Mouse (Mus musculus): Measurements from ENCODE around the gene Mroh2a.

The Mroh2a gene

GRCm38 (mm10) chr1:88260604-88261377, 34.0 kb downstream of the Mroh2a start:
- no peak for DNase-seq

- peak; percentile 21 for DNase-seq
Measured at GRCm38 (mm10) chr1:88261706-88262105, 34.9 kb downstream of the Mroh2a start.

- peak; percentile 68 for DNase-seq
Measured at GRCm38 (mm10) chr1:88262255-88262654, 35.5 kb downstream of the Mroh2a start.

GRCm38 (mm10) chr1:88262961-88263360, 36.2 kb downstream of the Mroh2a start:
- DNase-seq: peak; percentile 22

GRCm38 (mm10) chr1:88263778-88264177, 37.0 kb downstream of the Mroh2a start:
- DNase-seq: no peak

GRCm38 (mm10) chr1:88264237-88264868, 37.6 kb downstream of the Mroh2a start:
- DNase-seq: no peak

- DNase-seq: peak; percentile 56
Measured at GRCm38 (mm10) chr1:88264869-88265240, 38.1 kb downstream of the Mroh2a start.

GRCm38 (mm10) chr1:88266123-88266522, 39.3 kb downstream of the Mroh2a start:
- DNase-seq: no peak

- no peak for DNase-seq
Measured at GRCm38 (mm10) chr1:88267489-88267888, 40.7 kb downstream of the Mroh2a start.

- no peak for DNase-seq
Measured at GRCm38 (mm10) chr1:88268070-88268469, 41.3 kb downstream of the Mroh2a start.

GRCm38 (mm10) chr1:88269539-88270309, 42.9 kb downstream of the Mroh2a start:
- DNase-seq: no peak

- no peak for DNase-seq
Measured at GRCm38 (mm10) chr1:88272851-88273250, 46.1 kb downstream of the Mroh2a start.

- no peak for DNase-seq
Measured at GRCm38 (mm10) chr1:88273326-88273725, 46.5 kb downstream of the Mroh2a start.

- no peak for DNase-seq
Measured at GRCm38 (mm10) chr1:88273832-88274231, 47.0 kb downstream of the Mroh2a start.

GRCm38 (mm10) chr1:88274371-88275077, 47.7 kb downstream of the Mroh2a start:
- DNase-seq: no peak

GRCm38 (mm10) chr1:88275078-88275680, 48.4 kb downstream of the Mroh2a start:
- no peak for DNase-seq

- no peak for DNase-seq
Measured at GRCm38 (mm10) chr1:88275698-88276523, 49.1 kb downstream of the Mroh2a start.

GRCm38 (mm10) chr1:88276524-88277097, 49.8 kb downstream of the Mroh2a start:
- no peak for DNase-seq

- peak; percentile 100 for DNase-seq
Measured at GRCm38 (mm10) chr1:88277098-88277817, 50.5 kb downstream of the Mroh2a start, which contains the start of the genes Hjurp and Trpm8. Gene Hjurp, minus strand, starts transcription at chr1:88277633. Gene Trpm8, plus strand, starts transcription at chr1:88277661.

- no peak for DNase-seq
Measured at GRCm38 (mm10) chr1:88277818-88278511, 51.2 kb downstream of the Mroh2a start.

Data from lung, postnatal 10 days (tissue).